Mouse (Mus musculus): Measurements from ENCODE around the gene Fkrp.

GRCm38 (mm10) chr7:16793010-16793725 lies 23.4 kb downstream of the Fkrp start:
- TF ChIP-seq CTCF (IDR thresholded peaks at IDR 0.05; ENCODE audit: low read depth, low read length) (no peak), POLR2A (IDR thresholded peaks at IDR 0.05; ENCODE audit: borderline replicate concordance, low read depth, low read length) (no peak)

Measured in bone marrow macrophage, adult 2 months (primary cell).